Mouse (Mus musculus) adrenal gland, postnatal 25 days (tissue): ENCODE data around the gene Hist1h1e. TPM values are rescaled to one million over a fixed set of nuclear protein-coding genes. Genes with fewer than 3 reads are reported as not detected.

Experiments used
- DNase-seq: peaks from one replicate; pipeline ENCODE4 v3.0.0; 2021; ENCODE audit warnings: mixed read lengths
- long read RNA-seq: library from polyadenylated mRNA; stranded (forward); transcript quantifications from one replicate; pipeline ENCODE4 v2.0.0, GENCODE M21; 2021
- total RNA-seq: library from RNA; stranded (reverse); gene quantifications from 2 replicates; pipeline ENCODE4 v1.2.3, GENCODE M21; 2021

Hist1h1e gene
- total RNA-seq: 102 and 118 TPM in 2 replicates
- long read RNA-seq: 0 reads

GRCm38 (mm10) chr13:23622175-23622671 is at the start of gene Hist1h1e:
Gene Hist1h1e (minus strand): TSS chr13:23622558.
- peak; percentile 92 for DNase-seq

- no peak for DNase-seq
These were observed 40.2 kb upstream of the Hist1h1e start for GRCm38 (mm10) chr13:23662536-23662935.

DNA sequence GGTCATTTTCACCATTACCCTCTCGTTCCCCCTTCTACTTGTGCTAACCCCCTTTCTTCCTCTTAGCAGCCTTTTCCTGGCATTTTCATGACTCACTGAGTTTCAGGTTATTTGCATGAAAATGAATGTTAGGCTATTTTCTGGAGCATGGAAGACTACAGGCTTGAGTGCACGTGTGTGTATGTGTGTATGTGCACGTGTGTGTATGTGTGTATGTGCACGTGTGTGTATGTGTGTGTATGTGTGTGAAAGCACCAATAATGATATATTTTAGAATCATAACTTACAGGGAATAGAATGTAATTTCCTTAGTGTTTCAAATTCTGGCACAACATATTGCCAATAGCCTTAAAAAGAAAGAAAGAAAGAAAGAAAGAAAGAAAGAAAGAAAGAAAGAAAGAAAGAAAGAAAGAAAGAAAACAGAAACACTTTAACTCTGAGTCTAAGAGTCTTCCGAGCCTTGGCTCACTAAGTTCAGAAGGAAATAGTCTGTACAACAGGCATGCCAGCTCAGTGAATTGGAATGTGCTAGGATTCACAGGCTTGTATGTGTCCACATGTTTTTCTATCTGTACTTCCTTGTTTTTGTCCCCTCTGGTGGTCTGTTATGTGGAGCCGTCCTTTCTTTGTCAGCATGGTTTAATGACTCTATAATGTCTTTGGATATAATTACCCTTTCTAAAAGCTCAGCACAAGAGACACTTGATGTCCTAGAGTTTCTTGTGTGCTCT is 37.4 kb upstream of the Hist1h1e start:
- no peak for DNase-seq

DNA sequence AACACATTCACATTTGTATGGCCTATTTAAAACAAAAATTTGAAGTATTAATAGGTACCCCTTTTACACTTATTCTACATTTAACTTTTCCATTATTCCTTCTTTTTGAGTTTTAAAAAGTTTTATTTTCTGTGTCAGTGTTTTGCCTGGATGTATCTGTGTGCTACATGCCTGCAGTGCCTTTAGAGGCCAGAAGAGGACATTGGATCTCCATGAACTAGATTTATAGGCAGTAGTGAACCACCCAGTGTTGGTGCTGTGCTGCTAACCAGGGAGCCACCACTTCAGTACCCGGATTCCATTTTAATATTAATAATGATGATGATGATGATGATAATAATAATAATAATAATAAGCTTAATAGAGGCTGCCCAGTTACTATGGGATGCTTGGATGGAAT is 8.3 kb upstream of the Hist1h1e start:
- no peak for DNase-seq

- DNase-seq: no peak
These were observed 598 bp upstream of the Hist1h1e start for GRCm38 (mm10) chr13:23622861-23623450.

DNA sequence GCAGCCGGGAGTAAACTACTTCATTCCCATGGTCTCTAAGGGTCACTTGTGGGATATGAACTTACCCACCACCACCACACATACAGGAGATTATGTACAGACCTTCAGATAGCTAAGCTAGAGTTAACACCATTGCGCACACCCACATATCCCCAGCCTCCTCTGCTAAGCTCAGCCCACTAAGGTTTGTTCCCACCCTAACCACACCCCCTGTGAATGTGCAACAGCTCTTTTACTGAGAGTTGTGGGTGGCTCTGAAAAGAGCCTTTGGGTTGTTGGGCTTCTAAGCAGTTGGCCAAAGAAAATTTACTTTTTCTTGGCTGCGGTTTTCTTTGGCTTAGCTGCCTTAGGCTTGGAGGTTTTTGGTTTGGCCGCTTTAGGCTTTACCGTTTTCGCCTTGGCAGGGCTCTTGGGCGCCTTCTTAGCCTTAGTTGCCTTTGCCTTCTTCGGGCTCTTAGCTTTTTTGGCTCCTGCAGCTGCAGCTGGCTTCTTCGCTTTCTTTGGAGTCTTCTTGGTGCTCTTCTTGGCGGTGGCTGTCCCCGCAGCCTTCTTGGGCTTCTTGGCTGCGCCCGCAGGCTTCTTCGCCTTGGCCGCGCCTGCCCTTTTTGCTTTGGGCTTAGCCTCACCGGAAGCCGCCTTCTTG is 705 bp downstream of the Hist1h1e start:
- peak; percentile 53 for DNase-seq

GRCm38 (mm10) chr13:23620733-23621531 is 1.4 kb downstream of the Hist1h1e start, which contains the start of gene Hist1h2be:
Gene Hist1h2be (minus strand): TSS chr13:23621124.
- DNase-seq: peak; percentile 67

DNA sequence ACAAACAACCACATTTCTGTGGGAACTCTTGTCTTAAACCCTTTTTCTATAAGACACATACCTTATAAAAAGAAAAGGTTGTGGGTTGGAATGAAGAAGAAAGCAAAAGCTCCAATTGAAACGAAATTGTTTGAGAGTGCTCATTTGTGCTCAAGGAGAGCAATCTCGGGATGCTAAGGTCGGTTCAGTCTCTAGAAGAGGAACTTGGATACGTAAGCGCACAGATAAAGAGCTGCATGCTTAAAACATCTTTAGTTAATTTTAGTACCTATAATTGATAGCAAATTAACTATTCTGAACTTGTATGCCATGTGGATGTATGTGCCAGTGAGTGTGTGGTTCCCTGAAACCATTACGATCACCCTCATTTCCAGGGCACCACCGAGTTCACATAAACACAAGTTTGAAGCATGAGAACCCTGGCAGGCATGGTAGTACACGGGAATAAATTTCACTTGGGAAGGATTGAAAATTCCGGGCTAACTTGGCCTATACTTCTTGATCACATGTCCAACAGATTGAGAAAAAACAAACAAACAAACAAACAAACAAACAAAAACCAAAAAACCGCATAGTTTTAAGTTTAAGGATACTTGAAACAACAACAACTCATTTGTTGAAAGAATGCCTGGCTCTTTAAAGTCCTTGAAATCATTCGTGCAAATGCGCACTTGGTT is 2.2 kb downstream of the Hist1h1e start:
- DNase-seq: no peak

- no peak for DNase-seq
These were observed 10.7 kb downstream of the Hist1h1e start for GRCm38 (mm10) chr13:23611638-23612037.

DNA sequence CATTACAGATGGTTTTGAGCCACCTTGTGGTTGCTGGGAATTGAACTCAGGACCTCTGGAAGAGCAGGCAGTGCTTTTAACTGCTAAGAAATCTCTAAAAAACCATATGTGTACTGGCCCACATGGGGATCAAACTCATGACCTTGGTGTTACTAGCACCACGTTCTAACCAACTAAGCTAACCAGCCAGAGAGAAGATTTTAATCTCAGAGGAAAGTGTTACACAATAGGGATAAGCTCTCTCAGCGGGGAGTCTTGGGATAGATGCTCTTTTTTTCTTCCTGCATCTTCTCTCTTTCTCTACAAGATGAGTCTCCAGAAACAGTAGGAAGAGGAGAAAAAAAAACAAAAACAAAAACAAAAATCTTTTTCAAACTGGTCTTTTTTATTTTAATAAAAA is 12.0 kb downstream of the Hist1h1e start:
- no peak for DNase-seq

DNA sequence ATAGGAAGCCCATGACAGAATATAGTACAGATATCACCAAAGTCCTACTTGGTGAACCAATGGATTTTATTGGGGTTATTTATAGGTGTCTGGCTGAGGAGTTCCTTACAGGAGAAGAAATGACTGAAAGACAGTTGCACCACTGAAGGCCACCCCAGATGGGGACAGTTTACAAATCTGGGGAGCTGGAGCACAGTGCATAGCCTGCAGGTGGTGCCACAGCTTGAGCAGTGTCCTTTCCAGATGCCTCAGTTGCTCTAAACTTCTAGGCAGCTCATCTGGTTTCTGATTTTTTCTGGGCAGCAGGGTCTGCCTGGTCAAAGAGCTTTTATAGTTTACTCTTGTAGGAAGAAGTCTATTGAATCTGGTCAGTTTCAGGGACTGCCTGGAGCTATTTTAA is 12.5 kb downstream of the Hist1h1e start:
- no peak for DNase-seq

GRCm38 (mm10) chr13:23609209-23609608 is 13.1 kb downstream of the Hist1h1e start:
- no peak for DNase-seq

DNA sequence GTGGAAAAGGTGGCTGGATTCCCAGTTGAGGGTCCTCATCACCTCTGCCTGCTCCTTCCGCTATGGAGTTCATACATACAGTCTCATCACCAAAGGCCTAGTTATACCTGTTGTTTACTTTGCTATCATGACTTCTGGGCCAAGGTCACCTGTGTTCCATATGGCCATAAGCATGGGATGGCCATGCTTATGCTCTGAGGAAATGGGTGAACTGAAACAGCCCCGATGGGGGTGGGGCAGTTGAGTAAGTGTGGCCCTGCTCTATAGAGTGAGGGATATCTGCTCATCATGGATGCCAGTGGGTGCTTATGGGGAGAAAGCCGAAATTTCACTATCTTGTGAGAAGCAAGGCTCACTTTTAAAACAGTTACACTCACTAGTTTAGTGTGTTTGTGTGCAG is 17.3 kb downstream of the Hist1h1e start:
- DNase-seq: no peak

DNA sequence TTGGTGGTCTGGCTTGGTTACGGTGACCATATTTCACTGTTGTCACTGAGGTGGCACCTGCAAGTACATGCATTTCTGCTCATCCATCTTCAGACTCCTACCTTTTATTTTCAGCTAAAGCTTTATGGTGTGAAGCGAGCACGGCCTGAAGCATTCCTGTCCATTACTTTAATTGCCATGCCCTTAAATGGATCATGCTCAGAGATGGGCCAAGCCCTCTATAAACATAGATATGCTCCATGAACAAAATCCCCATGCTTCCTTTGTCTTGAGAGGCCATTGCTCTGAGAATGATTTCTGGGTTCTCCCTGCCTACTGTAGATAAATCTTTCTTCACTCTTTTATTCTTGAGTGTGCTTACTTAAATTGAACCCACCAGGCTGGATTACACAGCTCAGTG is 17.9 kb downstream of the Hist1h1e start:
- DNase-seq: no peak

- no peak for DNase-seq
These were observed 19.1 kb downstream of the Hist1h1e start for GRCm38 (mm10) chr13:23603182-23603699.

GRCm38 (mm10) chr13:23597957-23598356 is 24.4 kb downstream of the Hist1h1e start:
- peak; percentile 80 for DNase-seq

DNA sequence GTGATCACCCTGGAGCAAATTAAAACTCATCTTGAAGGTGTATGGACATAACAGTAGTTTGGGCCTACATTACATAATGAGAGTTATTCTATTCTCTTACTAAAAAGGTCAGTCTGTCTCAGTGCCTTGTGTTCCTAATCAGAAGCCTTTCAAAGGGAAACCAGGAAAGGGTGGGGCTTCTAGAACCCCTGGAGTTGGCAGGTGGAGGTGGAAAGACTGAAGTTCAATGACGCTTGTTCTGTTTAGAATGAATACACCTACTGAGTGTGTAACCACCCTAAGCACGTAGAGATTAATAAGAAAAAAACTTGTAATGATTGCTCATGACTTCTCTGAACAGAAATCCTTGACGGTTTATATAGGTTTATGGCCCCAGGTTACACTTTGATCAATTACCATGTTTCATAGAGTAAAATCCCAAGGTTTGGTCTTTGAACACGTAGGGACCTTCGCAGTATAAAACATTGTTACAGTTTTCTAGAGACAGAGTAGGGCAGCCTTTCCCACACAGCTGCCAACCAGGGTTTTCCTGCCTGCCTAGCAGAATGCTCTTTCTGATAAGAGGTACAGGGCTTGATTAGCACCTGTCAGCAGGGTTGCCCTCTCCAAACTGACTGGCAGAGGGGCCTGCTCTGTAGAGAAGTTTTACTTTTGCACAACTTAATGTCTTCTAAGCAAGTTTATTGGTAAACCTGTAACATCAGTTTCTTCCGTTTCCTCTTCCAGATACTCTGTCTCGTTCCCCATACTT is 26.6 kb downstream of the Hist1h1e start:
- DNase-seq: no peak

- DNase-seq: no peak
These were observed 27.2 kb downstream of the Hist1h1e start for GRCm38 (mm10) chr13:23595185-23595584.

GRCm38 (mm10) chr13:23593051-23593770 is 29.1 kb downstream of the Hist1h1e start:
- DNase-seq: no peak

DNA sequence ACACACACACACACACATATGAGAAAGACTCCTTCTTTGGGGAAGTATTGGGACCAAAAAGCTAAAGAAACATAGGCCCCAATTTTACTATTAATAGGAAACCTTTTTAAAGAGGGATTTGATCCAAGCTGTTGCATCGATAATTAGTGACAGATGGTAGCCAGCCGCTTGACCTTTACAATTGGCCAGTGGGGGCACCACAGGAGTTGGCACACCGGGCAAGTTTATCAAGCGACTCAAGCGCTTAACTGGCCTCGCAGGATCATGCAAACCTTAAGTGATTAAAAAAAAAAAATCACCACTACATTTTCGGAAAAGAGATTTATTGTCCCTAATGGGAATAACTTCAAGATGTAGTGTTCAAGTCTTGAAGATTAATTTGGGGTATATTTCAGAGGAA is 29.7 kb downstream of the Hist1h1e start:
- DNase-seq: no peak
